Mouse (Mus musculus) liver, postnatal 0 days (tissue): ENCODE data around the gene Prkab2.

Experiments
- CTCF ChIP-seq: sonication (generic); IDR thresholded peaks from 2 replicates; pipeline ENCODE4 v1.5.1; 2016; ENCODE audit warnings: antibody characterized with exemption, low read depth
- EP300 ChIP-seq: IDR thresholded peaks from 2 replicates; pipeline ENCODE4 v1.6.1; 2016; ENCODE audit warnings: antibody characterized with exemption, low read depth, mild to moderate bottlenecking

- TF ChIP-seq EP300, result no peak
- TF ChIP-seq CTCF, result no peak
Measured at GRCm38 (mm10) chr3:97648518-97648917, 9.5 kb upstream of the Prkab2 start.
